Mouse (Mus musculus) frontal cortex, postnatal 25 days (tissue): ENCODE results near the gene Galnt13.
"Not testable (repeated sequence)": the region's sequence is repeated elsewhere in the genome, so short reads cannot be mapped to it uniquely, and the experiment has no call there.

Source experiments
- DNase-seq, 2 experiments: peaks; one replicate each; pipeline ENCODE4 v3.0.0; 2022; ENCODE audit warnings: low spot score in 2 of 2

Galnt13 gene

GRCm38 (mm10) chr2:54435937-54436735 lies at the start of gene Galnt13:
Gene Galnt13, plus strand, starts transcription at chr2:54436317.
- DNase-seq, result peak; percentile 49 to 62

- DNase-seq, result no peak
These were observed 5.1 kb upstream of the Galnt13 start for GRCm38 (mm10) chr2:54431060-54431459.

GRCm38 (mm10) chr2:54435380-54435779 lies 737 bp upstream of the Galnt13 start:
- no peak for DNase-seq

GRCm38 (mm10) chr2:54436736-54437500 lies 801 bp downstream of the Galnt13 start:
- DNase-seq, result peak; percentile 17 to 21

GRCm38 (mm10) chr2:54437501-54437830 lies 1.3 kb downstream of the Galnt13 start:
- DNase-seq, result peak in 1 of 2 experiments; percentile 21

GRCm38 (mm10) chr2:54442734-54443500 lies 6.8 kb downstream of the Galnt13 start:
- DNase-seq, result no peak

- DNase-seq, result no peak
These were observed 47.3 kb downstream of the Galnt13 start for GRCm38 (mm10) chr2:54483426-54483825.

GRCm38 (mm10) chr2:54522989-54523388 lies 86.9 kb downstream of the Galnt13 start:
- DNase-seq, result no peak

GRCm38 (mm10) chr2:54527073-54527472 lies 91.0 kb downstream of the Galnt13 start:
- no peak for DNase-seq

GRCm38 (mm10) chr2:54558357-54559153 lies 122.4 kb downstream of the Galnt13 start:
- DNase-seq, result no peak

- no peak for DNase-seq
These were observed 129.0 kb downstream of the Galnt13 start for GRCm38 (mm10) chr2:54565068-54565467.

GRCm38 (mm10) chr2:54567186-54567585 lies 131.1 kb downstream of the Galnt13 start:
- DNase-seq, result no peak

GRCm38 (mm10) chr2:54567632-54568031 lies 131.5 kb downstream of the Galnt13 start:
- no peak for DNase-seq

GRCm38 (mm10) chr2:54713817-54714216 lies 277.7 kb downstream of the Galnt13 start:
- not testable (repeated sequence) for DNase-seq

GRCm38 (mm10) chr2:54751232-54751631 lies 315.1 kb downstream of the Galnt13 start:
- DNase-seq, result no peak

GRCm38 (mm10) chr2:54759781-54760180 lies 323.7 kb downstream of the Galnt13 start:
- DNase-seq, result no peak

- no peak for DNase-seq
These were observed 342.7 kb downstream of the Galnt13 start for GRCm38 (mm10) chr2:54778790-54779273.

- no peak for DNase-seq
These were observed 377.6 kb downstream of the Galnt13 start for GRCm38 (mm10) chr2:54813670-54814256.

GRCm38 (mm10) chr2:54841245-54841644 lies 405.1 kb downstream of the Galnt13 start:
- DNase-seq, result no peak

- DNase-seq, result no peak
These were observed 470.4 kb downstream of the Galnt13 start for GRCm38 (mm10) chr2:54906282-54907060.
